Mouse (Mus musculus): ENCODE data around the gene Surf2.

DNA sequence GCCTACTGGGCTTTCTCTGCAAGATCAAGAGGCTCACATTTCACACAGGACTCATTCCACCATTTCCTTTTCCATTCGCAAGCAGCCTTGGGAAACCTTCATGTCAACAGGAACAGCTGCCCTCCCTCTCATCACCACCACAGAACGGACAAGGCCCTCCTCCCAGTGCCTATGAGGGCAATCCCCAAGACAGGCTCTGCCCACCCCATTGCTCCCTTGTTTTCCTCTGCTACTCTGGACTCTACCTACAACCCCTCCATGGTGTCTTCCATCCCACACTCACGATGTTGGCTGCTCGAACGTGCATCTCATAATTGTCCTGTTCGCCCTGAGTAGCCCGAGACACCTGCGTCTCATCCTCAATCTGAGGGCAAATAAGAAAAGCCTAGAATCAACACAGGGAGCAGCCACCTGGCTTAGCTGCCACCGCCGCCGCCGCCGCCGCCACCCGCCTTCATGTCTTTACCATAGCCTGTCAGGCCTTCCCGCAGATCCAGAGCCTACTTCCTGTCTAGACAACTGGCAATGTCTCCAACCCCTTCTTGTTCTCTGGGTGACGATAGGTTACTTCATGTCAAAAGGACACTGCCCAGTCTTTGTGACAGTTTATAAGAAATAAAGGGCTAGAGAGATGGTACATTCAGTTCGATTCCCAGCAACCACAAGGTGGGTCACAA is 7.3 kb upstream of the Surf2 start:
- TF ChIP-seq CTCF (conservative IDR thresholded peaks at IDR 0.05; ENCODE audit: low read length) = no peak; the same call in 1 of the 2 replicates
- TF ChIP-seq POU5F1 (IDR thresholded peaks at IDR 0.05; ENCODE audit: borderline replicate concordance, low read length) = no peak

Data from E14TG2a.4 (cell line).